Mouse (Mus musculus): Measurements from ENCODE around the gene Rnf26.
"Not testable (repeated sequence)": the region's sequence is repeated elsewhere in the genome, so short reads cannot be mapped to it uniquely, and the experiment has no call there.

Gene Rnf26

GRCm38 (mm10) chr9:44124317-44124716 lies 11.0 kb upstream of the Rnf26 start:
- no peak for DNase-seq

GRCm38 (mm10) chr9:44119948-44120465 lies 6.7 kb upstream of the Rnf26 start:
- no peak for DNase-seq

GRCm38 (mm10) chr9:44119011-44119410 lies 5.7 kb upstream of the Rnf26 start:
- peak; percentile 61 for DNase-seq

- no peak for DNase-seq
Observed at GRCm38 (mm10) chr9:44116182-44116581, 2.9 kb upstream of the Rnf26 start.

GRCm38 (mm10) chr9:44115599-44115998 lies 2.3 kb upstream of the Rnf26 start:
- DNase-seq: no peak

- DNase-seq: no peak
Observed at GRCm38 (mm10) chr9:44114453-44114852, 1.1 kb upstream of the Rnf26 start.

- not testable (repeated sequence) for DNase-seq
Observed at GRCm38 (mm10) chr9:44111909-44112308, 1.4 kb downstream of the Rnf26 start.

GRCm38 (mm10) chr9:44109360-44110095 lies 3.8 kb downstream of the Rnf26 start:
- peak; percentile 83 for DNase-seq

- no peak for DNase-seq
Observed at GRCm38 (mm10) chr9:44108269-44109055, 4.9 kb downstream of the Rnf26 start.

GRCm38 (mm10) chr9:44107557-44108179 lies 5.6 kb downstream of the Rnf26 start:
- no peak for DNase-seq

- DNase-seq: peak; percentile 88
Observed at GRCm38 (mm10) chr9:44107110-44107509, 6.2 kb downstream of the Rnf26 start, which contains the start of gene C1qtnf5. TSS of gene C1qtnf5 (plus strand) at chr9:44107245.

GRCm38 (mm10) chr9:44106596-44106995 lies 6.7 kb downstream of the Rnf26 start:
- DNase-seq: no peak

- DNase-seq: no peak
Observed at GRCm38 (mm10) chr9:44106182-44106581, 7.1 kb downstream of the Rnf26 start.

- no peak for DNase-seq
Observed at GRCm38 (mm10) chr9:44105781-44106180, 7.5 kb downstream of the Rnf26 start.

GRCm38 (mm10) chr9:44104881-44105280 lies 8.4 kb downstream of the Rnf26 start:
- no peak for DNase-seq

- no peak for DNase-seq
Observed at GRCm38 (mm10) chr9:44101490-44101889, 11.8 kb downstream of the Rnf26 start, which contains the start of gene Mfrp. TSS of gene Mfrp (plus strand) at chr9:44101729.

- no peak for DNase-seq
Observed at GRCm38 (mm10) chr9:44096536-44096935, 16.8 kb downstream of the Rnf26 start.

GRCm38 (mm10) chr9:44095781-44096180 lies 17.5 kb downstream of the Rnf26 start:
- no peak for DNase-seq

GRCm38 (mm10) chr9:44094737-44095136 lies 18.6 kb downstream of the Rnf26 start:
- DNase-seq: no peak

- peak; percentile 81 for DNase-seq
Observed at GRCm38 (mm10) chr9:44093612-44094503, 19.5 kb downstream of the Rnf26 start.

- DNase-seq: no peak
Observed at GRCm38 (mm10) chr9:44088877-44089608, 24.3 kb downstream of the Rnf26 start.
